Mouse (Mus musculus) left cerebral cortex, adult 9 months (tissue): ENCODE results near the gene Mcl1.
"Not testable (repeated sequence)": the region's sequence is repeated elsewhere in the genome, so short reads cannot be mapped to it uniquely, and the experiment has no call there.

Source experiments
- DNase-seq, 2 experiments: peaks; one replicate each; pipeline ENCODE4 v3.0.0; 2022; ENCODE audit warnings: low spot score in 2 of 2

Mcl1 gene

DNA sequence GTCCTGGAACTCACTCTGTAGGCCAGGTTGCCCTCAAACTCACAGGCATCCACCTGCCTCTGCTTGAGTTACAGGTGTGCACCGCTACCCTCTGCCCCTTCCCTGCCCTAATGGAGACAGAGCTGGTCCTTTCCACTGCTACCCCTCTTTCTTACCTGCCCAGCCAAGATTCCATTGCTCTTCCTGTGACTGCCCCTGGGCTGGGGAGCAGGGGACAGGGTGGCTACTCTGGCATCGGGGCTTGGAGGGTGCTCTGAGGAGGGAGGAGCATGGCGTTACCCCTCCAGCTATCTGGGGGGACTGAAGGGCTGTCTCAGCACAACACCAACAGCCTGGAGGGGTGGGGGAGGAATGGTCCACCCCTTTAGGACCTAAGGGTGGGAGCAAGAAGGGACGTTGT is 26.7 kb downstream of the Mcl1 start:
- no peak for DNase-seq

GRCm38 (mm10) chr3:95685701-95686100 is 27.1 kb downstream of the Mcl1 start:
- DNase-seq = no peak

GRCm38 (mm10) chr3:95686492-95687167 is 28.0 kb downstream of the Mcl1 start:
- DNase-seq = no peak

- DNase-seq = no peak
Measured at GRCm38 (mm10) chr3:95687168-95687523, 28.6 kb downstream of the Mcl1 start.

GRCm38 (mm10) chr3:95687524-95688421 is 29.2 kb downstream of the Mcl1 start, which contains the start of gene Adamtsl4:
TSS of gene Adamtsl4 (minus strand) at chr3:95687917.
- peak in 1 of 2 experiments; percentile 33 for DNase-seq

DNA sequence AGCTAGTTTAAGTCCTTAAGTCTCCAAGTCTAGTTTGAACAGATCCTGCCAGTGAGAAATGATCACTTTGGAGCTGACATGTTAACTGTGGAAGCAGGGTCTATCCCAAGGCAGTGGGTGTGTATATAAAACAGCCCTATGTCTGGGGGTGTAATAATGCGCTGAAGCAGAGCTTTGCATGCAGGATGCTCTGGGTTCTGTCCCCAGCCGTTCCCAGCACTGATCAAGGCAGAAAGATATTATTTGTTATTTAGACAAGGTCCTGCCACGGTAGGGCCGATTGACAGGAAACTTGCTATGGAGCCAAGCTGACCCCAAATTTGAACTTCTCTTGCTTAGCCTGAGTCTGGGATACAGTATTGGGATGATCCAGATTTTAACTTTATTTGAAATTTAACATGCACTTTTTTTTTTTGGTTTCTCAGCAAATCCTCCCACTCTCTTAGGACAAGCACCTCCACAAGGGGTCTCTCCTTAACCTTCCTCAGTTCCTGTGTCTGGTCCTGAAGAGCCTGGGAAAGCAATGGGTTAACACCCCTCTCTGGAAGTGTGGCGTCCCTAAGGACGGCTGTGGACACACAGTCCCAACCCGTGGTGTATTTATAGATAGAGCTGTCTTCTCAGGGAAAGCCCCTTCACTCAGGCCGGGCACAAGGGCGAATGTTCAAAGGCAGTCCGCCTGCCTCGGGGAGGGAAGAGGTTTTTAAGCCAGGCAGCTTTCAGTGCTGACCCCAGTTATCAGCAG is 30.8 kb downstream of the Mcl1 start:
- DNase-seq = no peak

- no peak for DNase-seq
Measured at GRCm38 (mm10) chr3:95689940-95690339, 31.4 kb downstream of the Mcl1 start.

- DNase-seq = not testable (repeated sequence)
Measured at GRCm38 (mm10) chr3:95690552-95690951, 32.0 kb downstream of the Mcl1 start.

DNA sequence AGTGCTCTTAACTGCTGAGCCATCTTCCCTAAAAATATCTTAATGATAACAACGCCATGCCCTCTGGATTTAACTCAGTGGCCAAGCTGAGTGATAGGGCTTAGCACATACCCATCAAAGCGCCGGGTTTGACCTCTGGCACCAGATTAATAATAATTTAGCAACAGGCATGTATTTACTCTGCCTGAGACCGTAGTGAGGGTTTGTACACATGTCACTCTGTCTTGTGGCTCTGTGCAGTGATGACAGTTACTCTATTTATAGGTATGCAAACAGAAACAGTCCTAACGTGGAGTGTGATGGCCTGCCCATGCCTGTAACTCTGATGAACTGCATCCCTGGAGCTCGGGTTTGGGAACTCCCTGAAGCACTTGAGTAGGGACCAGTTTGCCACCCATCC is 34.1 kb downstream of the Mcl1 start:
- no peak for DNase-seq

DNA sequence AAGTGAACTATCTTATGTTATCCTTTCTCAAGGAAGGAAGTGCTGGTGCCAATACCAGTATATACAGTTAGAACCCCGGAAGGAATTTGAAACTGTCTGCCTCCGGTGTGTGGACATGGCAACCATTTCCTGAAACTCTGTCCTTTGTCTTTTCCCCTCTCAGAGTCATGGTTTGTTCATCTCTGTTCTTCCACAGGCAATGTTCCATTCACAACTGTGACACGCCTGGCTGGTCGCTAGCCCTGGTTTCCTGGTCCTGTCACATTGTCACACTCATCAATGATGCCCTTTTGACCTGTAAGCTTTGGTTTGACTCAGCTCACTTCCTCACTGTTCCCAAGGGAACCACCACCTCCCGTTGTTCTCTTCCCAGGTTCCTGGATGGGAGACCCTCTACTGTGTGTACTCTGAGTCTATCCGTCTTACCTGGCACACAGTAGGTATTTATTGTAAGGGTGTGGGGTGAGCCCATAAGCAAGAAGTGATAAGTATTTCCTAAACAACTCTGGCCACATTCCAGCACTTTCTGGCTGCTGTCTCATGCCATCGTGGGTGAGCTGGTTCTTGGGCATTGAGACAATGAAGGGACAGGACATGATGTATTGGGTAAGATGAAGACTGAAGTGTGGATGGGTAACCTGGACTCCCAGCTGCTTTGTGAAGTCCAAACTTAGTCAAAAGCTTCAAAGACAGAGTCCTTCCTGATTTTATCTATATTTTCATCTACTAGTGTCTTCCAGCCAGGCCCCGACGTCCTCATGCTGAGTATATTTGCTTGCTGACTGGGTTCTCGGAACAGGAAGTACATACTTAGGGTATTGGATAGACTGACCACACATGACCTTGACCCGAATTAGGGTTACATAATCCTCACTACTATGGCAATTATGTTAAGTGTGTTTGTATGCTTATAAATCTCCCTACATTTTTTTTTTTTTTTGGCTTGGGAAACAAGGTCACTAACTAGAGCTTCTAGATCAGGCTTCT is 35.5 kb downstream of the Mcl1 start:
- DNase-seq = no peak

GRCm38 (mm10) chr3:95694808-95695703 is 36.5 kb downstream of the Mcl1 start:
- DNase-seq = no peak

- DNase-seq = no peak
Measured at GRCm38 (mm10) chr3:95695796-95696195, 37.2 kb downstream of the Mcl1 start.

- DNase-seq = no peak
Measured at GRCm38 (mm10) chr3:95696360-95696759, 37.8 kb downstream of the Mcl1 start.

GRCm38 (mm10) chr3:95698286-95698685 is 39.7 kb downstream of the Mcl1 start:
- DNase-seq = no peak

GRCm38 (mm10) chr3:95700233-95700681 is 41.7 kb downstream of the Mcl1 start:
- no peak for DNase-seq

DNA sequence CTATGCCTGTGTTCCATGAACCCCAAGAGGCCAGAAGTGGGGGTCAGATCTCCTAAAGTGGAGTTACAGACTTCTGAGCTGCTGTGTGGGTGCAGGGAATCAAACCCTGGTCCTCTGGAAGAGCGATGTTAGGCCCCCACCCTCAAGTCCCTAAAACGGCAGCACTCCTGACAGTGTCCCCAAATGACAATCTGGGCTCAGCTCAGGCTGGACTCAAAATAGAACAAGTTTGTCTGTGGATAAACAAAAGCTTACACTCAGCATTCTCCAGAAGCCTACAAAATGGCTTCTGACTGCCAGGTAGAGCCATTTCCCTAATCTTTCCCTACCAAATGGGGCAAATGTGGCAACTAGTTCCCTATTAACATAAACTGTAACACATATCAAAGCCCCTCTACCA is 42.5 kb downstream of the Mcl1 start:
- DNase-seq = no peak

- peak; percentile 38 to 56 for DNase-seq
Measured at GRCm38 (mm10) chr3:95701877-95702540, 43.4 kb downstream of the Mcl1 start.

GRCm38 (mm10) chr3:95703276-95703675 is 44.7 kb downstream of the Mcl1 start:
- no peak for DNase-seq

GRCm38 (mm10) chr3:95704612-95705011 is 46.0 kb downstream of the Mcl1 start:
- no peak for DNase-seq
